In genomic region chr6:58596294-58596653, GRCm38 (mm10) we compare ENCODE assay signal across 8 mouse cellular contexts. TPM values are rescaled to one million over a fixed set of nuclear protein-coding genes. Genes with fewer than 3 reads are reported as not detected.
DNase-seq lines count a peak whose midpoint lies in the region; ATAC-seq and TF ChIP-seq lines count a peak whose summit lies in the region.

No protein-coding gene starts in this region.

- peaks cover 17% of the 10 kb centered on the region for H3K9me3 ChIP-seq in ES-Bruce4 (replicated peaks; ENCODE audit: control insufficient read depth, insufficient read depth, low read length, poor library complexity, severe bottlenecking)
- H3K9me3 ChIP-seq in heart, embryonic 13.5 days = no peaks in the 10 kb centered on the region

- ATAC-seq in heart, embryonic 13.5 days (ENCODE audit: extremely low read depth, insufficient number of reproducible peaks, low FRiP score, low TSS enrichment) = 0 out of 2 replicates have a peak, but pooled peaks have one; percentile 19

- peak overlapping the region; percentile 63 for H3K4me2 ChIP-seq in heart, embryonic 13.5 days

- 13% methylated on average over 16 of the region's 16 CpGs for WGBS in heart, embryonic 13.5 days

- peak overlapping the region; percentile 41 for H3K9ac ChIP-seq in ES-Bruce4 (ENCODE audit: low read depth, poor library complexity, severe bottlenecking)
- H3K9ac ChIP-seq in heart, embryonic 13.5 days = peak overlapping the region; percentile 72

- no peaks in the 10 kb centered on the region for H3K36me3 ChIP-seq in ES-Bruce4 (ENCODE audit: control insufficient read depth, insufficient read depth, low read length, poor library complexity, severe bottlenecking)
- H3K36me3 ChIP-seq in heart, embryonic 13.5 days = no peaks in the 10 kb centered on the region

- no peak for TF ChIP-seq EP300 in ES-Bruce4 (IDR thresholded peaks at IDR 0.05; ENCODE audit: insufficient read depth, low read depth, low read length)

- DNase-seq in 416B (ENCODE audit: low read depth) (peak; percentile 77), MN1 (ENCODE audit: low spot score) (no peak)
- peak; percentile 32 for DNase-seq in embryo, embryonic 11.5 days (ENCODE audit: low read depth, low spot score)
- DNase-seq in kidney, postnatal 25 days = peak; percentile 16 to 40
- peak; percentile 22 for DNase-seq in lung, postnatal 14 days
- DNase-seq in right cerebral cortex, adult 2 months (ENCODE audit: low spot score in 2 of 2) = peak; percentile 24 to 41

- H3K4me1 ChIP-seq in ES-Bruce4 (ENCODE audit: control insufficient read depth, insufficient read depth, low read length) = no peaks in the 10 kb centered on the region
- H3K4me1 ChIP-seq in heart, embryonic 13.5 days = peaks cover 31% of the 10 kb centered on the region

- no peaks in the 10 kb centered on the region for H3K27me3 ChIP-seq in ES-Bruce4 (ENCODE audit: control insufficient read depth, insufficient read depth, low read length, poor library complexity, severe bottlenecking)
- H3K27me3 ChIP-seq in heart, embryonic 13.5 days (replicated peaks) = no peaks in the 10 kb centered on the region

- peak overlapping the region; percentile 55 for H3K4me3 ChIP-seq in ES-Bruce4 (ENCODE audit: low read depth, low read length)
- peak overlapping the region; percentile 49 for H3K4me3 ChIP-seq in heart, embryonic 13.5 days

- TF ChIP-seq CTCF in ES-Bruce4 (IDR thresholded peaks at IDR 0.05; ENCODE audit: low read depth, low read length) = no peak

- H3K27ac ChIP-seq in ES-Bruce4 (ENCODE audit: insufficient read depth, low read length) = peak overlapping the region; percentile 88
- peak overlapping the region; percentile 80 for H3K27ac ChIP-seq in heart, embryonic 13.5 days (replicated peaks)

- TF ChIP-seq POLR2A in ES-Bruce4 (IDR thresholded peaks at IDR 0.05; ENCODE audit: insufficient read depth, low read length) = no peak

RNA-seq across cellular contexts. Expression of gene Abcg2, which starts 12.0 kb away (rescaled TPM):
- polyA plus RNA-seq in ES-Bruce4 (2011; ENCODE audit: insufficient read depth, insufficient read length, low read depth, missing spikeins) = 62.7 and 71.8 TPM in 2 replicates
- 57.3 and 64.0 TPM in 2 replicates for polyA plus RNA-seq in heart, embryonic 13.5 days (2015; fragmentation: Nextera tagmentation; extraction: Ambion mirVana)
